Mouse (Mus musculus) ovary, adult 2 months (tissue): ENCODE measurements around the gene Epb41. TPM values are rescaled to one million over a fixed set of nuclear protein-coding genes. Genes with fewer than 3 reads are reported as not detected.

Source experiments
- polyA plus RNA-seq: library from polyadenylated mRNA; depleted of rRNA; stranded (reverse); fragments of >200 nt; gene quantifications from 2 replicates; pipeline ENCODE4 v1.2.3, GENCODE M21; 2012; rRNA removed

Epb41 gene
- 14.9 and 16.5 TPM in 2 replicates for polyA plus RNA-seq

GRCm38 (mm10) chr4:132074933-132075769 lies at the start of gene Epb41:
Gene Epb41, minus strand, starts transcription at chr4:132075321.

GRCm38 (mm10) chr4:132074077-132074932 lies 816 bp downstream of the Epb41 start, which contains the start of gene Gm10300:
Gene Gm10300, plus strand, starts transcription at chr4:132074697.

DNA sequence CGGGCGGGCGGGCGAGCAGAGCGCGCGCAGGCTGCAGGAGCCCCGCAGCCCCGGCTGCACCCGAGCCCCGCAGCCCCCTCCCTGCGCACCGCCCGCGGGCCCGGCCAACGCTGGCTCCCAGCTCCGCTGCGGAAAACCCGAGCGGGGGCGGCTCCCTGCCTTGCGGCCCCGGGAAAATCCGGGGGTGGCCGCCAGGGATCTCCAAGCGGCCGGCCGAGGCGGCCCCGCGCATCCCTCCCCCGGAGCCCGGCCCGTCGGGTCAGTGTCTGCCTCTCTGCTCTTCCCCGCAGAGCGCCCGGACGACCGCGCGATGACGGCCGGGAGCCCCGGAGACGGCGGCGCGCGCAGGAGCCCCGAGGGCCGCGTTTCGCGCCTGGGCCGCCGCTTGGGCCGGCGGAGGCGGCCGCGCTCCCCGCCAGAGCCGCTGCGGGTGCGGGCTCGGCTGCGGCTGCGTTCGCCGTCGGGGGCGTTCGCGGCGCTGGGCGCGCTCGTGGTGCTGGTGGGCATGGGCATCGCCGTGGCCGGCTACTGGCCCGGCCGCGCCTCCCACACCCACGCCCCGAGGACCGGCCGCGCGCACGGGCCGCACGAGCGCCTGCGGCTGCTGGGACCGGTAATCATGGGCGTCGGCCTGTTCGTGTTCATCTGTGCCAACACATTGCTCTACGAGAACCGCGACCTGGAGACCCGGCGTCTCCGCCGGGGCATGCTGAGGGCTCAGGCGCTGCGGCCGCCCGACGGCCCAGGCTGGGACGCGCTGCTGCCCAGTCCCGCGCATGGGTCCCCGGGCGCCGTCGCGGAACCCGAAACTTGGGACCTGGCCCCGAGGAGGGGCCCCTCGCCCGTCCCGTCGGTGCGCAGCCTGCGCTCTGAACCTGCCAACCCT lies 153.4 kb downstream of the Epb41 start, which contains the start of gene Tmem200b:
Gene Tmem200b, plus strand, starts transcription at position 311 of the 886 bp plus-strand sequence.

Other genes starting within 250 kb of the Epb41 start
- 15.2 and 17.2 TPM in 2 replicates for gene Ptpru, start 237.0 kb downstream of the Epb41 start, polyA plus RNA-seq
- gene Mecr, start 231.9 kb downstream of the Epb41 start, polyA plus RNA-seq, result 41.2 and 45.0 TPM in 2 replicates
- gene Srsf4, start 201.7 kb downstream of the Epb41 start, polyA plus RNA-seq, result 31.1 and 43.1 TPM in 2 replicates
- 65.4 and 103 TPM in 2 replicates for gene Tmem200b, start 153.6 kb downstream of the Epb41 start, polyA plus RNA-seq
- gene Gm10300, start 624 bp downstream of the Epb41 start, polyA plus RNA-seq, result 0.07 and 0.10 TPM in 2 replicates
- gene Oprd1, start 69.2 kb upstream of the Epb41 start, polyA plus RNA-seq, result 0.62 and 1.1 TPM in 2 replicates
- 19.0 and 24.3 TPM in 2 replicates for gene Ythdf2, start 137.0 kb upstream of the Epb41 start, polyA plus RNA-seq
- 17.5 and 21.0 TPM in 2 replicates for gene Gmeb1, start 186.3 kb upstream of the Epb41 start, polyA plus RNA-seq
- gene Taf12, start 199.1 kb upstream of the Epb41 start, polyA plus RNA-seq, result 2.9 and 3.2 TPM in 2 replicates
- 4.3 and 4.9 TPM in 2 replicates for gene Rab42, start 228.1 kb upstream of the Epb41 start, polyA plus RNA-seq